Mouse (Mus musculus) stomach, embryonic 16.5 days (tissue): ENCODE results near the gene Cst9. TPM values are rescaled to one million over a fixed set of nuclear protein-coding genes. Genes with fewer than 3 reads are reported as not detected.

Experiments used
- ATAC-seq: fragments of 200-750 bp; cut with Nextera tagmentation; 2 replicates; pipeline ENCODE4 v1.8.0; 2017; ENCODE audit warnings: moderate number of reproducible peaks, moderate TSS enrichment; ENCODE audit not compliant: insufficient read depth, low FRiP score
- H3K27ac ChIP-seq: fragments of 300-500 bp; sonication (generic); 2 replicates; pipeline ENCODE4 v1.5.1; 2014; ENCODE audit warnings: low read length
- H3K27me3 ChIP-seq: fragments of 300-500 bp; sonication (generic); 2 replicates; pipeline ENCODE4 v1.6.1; 2014; ENCODE audit warnings: low read length, control low read depth, mixed read lengths; ENCODE audit not compliant: control insufficient read depth, insufficient read depth
- H3K36me3 ChIP-seq: fragments of 300-500 bp; sonication (generic); 2 replicates; pipeline ENCODE4 v1.6.1; 2014; ENCODE audit warnings: low read length; ENCODE audit not compliant: control insufficient read depth, insufficient read depth
- H3K4me1 ChIP-seq: fragments of 300-500 bp; sonication (generic); 2 replicates; pipeline ENCODE4 v1.6.1; 2014; ENCODE audit warnings: low read length, control low read depth, mixed read lengths; ENCODE audit not compliant: control insufficient read depth, insufficient read depth
- H3K4me2 ChIP-seq: fragments of 300-500 bp; sonication (generic); 2 replicates; pipeline ENCODE4 v1.6.1; 2014; ENCODE audit warnings: low read depth, low read length, mixed read lengths
- H3K4me3 ChIP-seq: fragments of 300-500 bp; sonication (generic); replicated peaks from 2 replicates; pipeline ENCODE4 v1.5.1; 2014; ENCODE audit warnings: mild to moderate bottlenecking, low read length
- H3K9ac ChIP-seq: fragments of 300-500 bp; sonication (generic); 2 replicates; pipeline ENCODE4 v1.6.1; 2014; ENCODE audit warnings: low read length
- H3K9me3 ChIP-seq: fragments of 300-500 bp; sonication (generic); replicated peaks from 2 replicates; pipeline ENCODE4 v1.6.1; 2016; ENCODE audit warnings: low read length, control low read depth; ENCODE audit not compliant: control insufficient read depth
- WGBS: fragments of 180-500 bp; shearing (Covaris S2); extraction: QIAGEN DNeasy Blood & Tissue Kit; methylation state at CpG from one replicate; pipeline ENCODE4 v1.1.7; 2014; 5-methylcytosine and 5-hydroxymethylcytosine counted together
- polyA plus RNA-seq: library from polyadenylated mRNA; unstranded; fragments of >200 nt; fragmentation: Nextera tagmentation; extraction: Ambion mirVana; gene quantifications from 2 replicates; pipeline ENCODE4 v1.2.1, GENCODE M21; 2015

Gene Cst9
- polyA plus RNA-seq, 1 experiment from 2014 or later, result not detected

DNA sequence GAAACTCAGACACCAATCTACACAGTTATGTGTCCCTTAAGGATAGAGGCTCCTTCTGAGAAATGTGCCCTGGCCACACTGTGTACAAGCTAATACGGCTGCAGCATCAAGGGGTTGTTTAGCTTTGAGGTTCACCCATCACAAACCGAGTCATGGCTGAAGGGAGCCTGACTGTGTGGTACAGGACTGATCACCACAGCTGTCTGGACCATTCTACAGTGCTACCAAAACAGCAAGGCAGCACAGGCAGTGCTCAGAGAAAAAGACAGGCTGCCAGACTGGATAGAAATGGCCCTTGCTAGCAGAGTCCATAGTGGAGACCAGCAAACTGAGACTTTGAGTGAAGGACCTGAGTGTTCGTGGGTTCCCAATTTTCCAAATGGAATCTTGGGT lies 39.3 kb downstream of the Cst9 start:
- peaks cover 9% of the 10 kb centered on the region; the same call in 1 of the 2 replicates for H3K36me3 ChIP-seq
- ATAC-seq, result no peak
- no peaks in the 10 kb centered on the region for H3K27me3 ChIP-seq
- peak overlapping the region; percentile 95 for H3K9ac ChIP-seq
- H3K27ac ChIP-seq, result peak overlapping the region; percentile 98
- peak overlapping the region; percentile 89 for H3K4me3 ChIP-seq
- H3K9me3 ChIP-seq, result no peaks in the 10 kb centered on the region
- 10% methylated on average over 3 of the region's 3 CpGs for WGBS
- peak overlapping the region; percentile 71 for H3K4me2 ChIP-seq
- peaks cover 31% of the 10 kb centered on the region for H3K4me1 ChIP-seq

- H3K36me3 ChIP-seq, result peaks cover 9% of the 10 kb centered on the region; the same call in 1 of the 2 replicates
- H3K27me3 ChIP-seq, result no peaks in the 10 kb centered on the region
- WGBS, result 0% methylated on average over 34 of the region's 34 CpGs
- no peaks in the 10 kb centered on the region for H3K9me3 ChIP-seq
- peak; percentile 46 for ATAC-seq
- H3K4me2 ChIP-seq, result peak overlapping the region; percentile 71
- peaks cover 31% of the 10 kb centered on the region for H3K4me1 ChIP-seq
- peak overlapping the region; percentile 89 for H3K4me3 ChIP-seq
- peak overlapping the region; percentile 98 for H3K27ac ChIP-seq
- H3K9ac ChIP-seq, result peak overlapping the region; percentile 95
Measured at GRCm38 (mm10) chr2:148874617-148875334, 39.8 kb downstream of the Cst9 start.

GRCm38 (mm10) chr2:148875335-148875811 lies 40.4 kb downstream of the Cst9 start, which contains the start of gene Cst3:
Cst3 (minus strand) TSS chr2:148875692.
- Histone ChIP-seq H3K4me2 (peak within 1 kb of the TSS; percentile 71), H3K27me3 (no peaks in the 10 kb centered on the region), H3K27ac (peak within 1 kb of the TSS; percentile 98), H3K9ac (peak within 1 kb of the TSS; percentile 95), H3K36me3 (peaks cover 9% of the 10 kb centered on the region; the same call in 1 of the 2 replicates), H3K4me1 (peaks cover 31% of the 10 kb centered on the region), H3K9me3 (no peaks in the 10 kb centered on the region), H3K4me3 (peak within 1 kb of the TSS; percentile 89)
- peak; percentile 95 for ATAC-seq
- 0% methylated on average over 19 of the region's 19 CpGs for WGBS

- Histone ChIP-seq H3K4me3 (no peak overlapping the region), H3K9me3 (no peaks in the 10 kb centered on the region), H3K27me3 (no peaks in the 10 kb centered on the region), H3K27ac (peak overlapping the region; percentile 38; the same call in 1 of the 2 replicates), H3K9ac (no peak overlapping the region), H3K4me1 (peaks cover 28% of the 10 kb centered on the region), H3K36me3 (no peaks in the 10 kb centered on the region), H3K4me2 (no peak overlapping the region)
- 22% methylated on average over 3 of the region's 3 CpGs for WGBS
- no peak for ATAC-seq
Measured at GRCm38 (mm10) chr2:148877016-148877770, 42.2 kb downstream of the Cst9 start.

GRCm38 (mm10) chr2:148878641-148879130 lies 43.7 kb downstream of the Cst9 start:
- no peak for ATAC-seq
- Histone ChIP-seq H3K4me1 (peaks cover 14% of the 10 kb centered on the region), H3K9me3 (no peaks in the 10 kb centered on the region), H3K27me3 (no peaks in the 10 kb centered on the region), H3K36me3 (no peaks in the 10 kb centered on the region), H3K4me3 (no peak overlapping the region), H3K27ac (no peak overlapping the region), H3K4me2 (no peak overlapping the region), H3K9ac (no peak overlapping the region)
- 11% methylated on average over 2 of the region's 2 CpGs for WGBS

GRCm38 (mm10) chr2:148879199-148879598 lies 44.3 kb downstream of the Cst9 start:
- Histone ChIP-seq H3K4me1 (peaks cover 9% of the 10 kb centered on the region), H3K36me3 (no peaks in the 10 kb centered on the region), H3K27me3 (no peaks in the 10 kb centered on the region), H3K4me3 (no peak overlapping the region), H3K9me3 (no peaks in the 10 kb centered on the region), H3K4me2 (no peak overlapping the region), H3K27ac (no peak overlapping the region), H3K9ac (no peak overlapping the region)
- no peak for ATAC-seq
- WGBS, result 82% methylated on average over 1 of the region's 1 CpGs

GRCm38 (mm10) chr2:148884738-148885137 lies 49.8 kb downstream of the Cst9 start:
- ATAC-seq, result no peak
- H3K4me1 ChIP-seq, result no peaks in the 10 kb centered on the region
- no peaks in the 10 kb centered on the region for H3K36me3 ChIP-seq
- H3K9ac ChIP-seq, result no peak overlapping the region
- no peaks in the 10 kb centered on the region for H3K9me3 ChIP-seq
- no peak overlapping the region for H3K4me2 ChIP-seq
- H3K27ac ChIP-seq, result no peak overlapping the region
- H3K27me3 ChIP-seq, result no peaks in the 10 kb centered on the region
- no peak overlapping the region for H3K4me3 ChIP-seq
